Mouse (Mus musculus): Measurements from ENCODE around the gene Zbtb42. TPM values are rescaled to one million over a fixed set of nuclear protein-coding genes. Genes with fewer than 3 reads are reported as not detected.
A peak's percentile ranks its signal among the peaks of the same experiment; 100 is the strongest.

The Zbtb42 gene
- 1 to 10 TPM; 3.6 to 4.9 TPM for total RNA-seq (2021)
- long read RNA-seq, experiment 1, partial matches to known transcripts = 0 of 2 reads
- long read RNA-seq, experiment 1, other reads (novel, unspliced or antisense) = 0 of 2 reads
- long read RNA-seq, experiment 2 = 0 reads

DNA sequence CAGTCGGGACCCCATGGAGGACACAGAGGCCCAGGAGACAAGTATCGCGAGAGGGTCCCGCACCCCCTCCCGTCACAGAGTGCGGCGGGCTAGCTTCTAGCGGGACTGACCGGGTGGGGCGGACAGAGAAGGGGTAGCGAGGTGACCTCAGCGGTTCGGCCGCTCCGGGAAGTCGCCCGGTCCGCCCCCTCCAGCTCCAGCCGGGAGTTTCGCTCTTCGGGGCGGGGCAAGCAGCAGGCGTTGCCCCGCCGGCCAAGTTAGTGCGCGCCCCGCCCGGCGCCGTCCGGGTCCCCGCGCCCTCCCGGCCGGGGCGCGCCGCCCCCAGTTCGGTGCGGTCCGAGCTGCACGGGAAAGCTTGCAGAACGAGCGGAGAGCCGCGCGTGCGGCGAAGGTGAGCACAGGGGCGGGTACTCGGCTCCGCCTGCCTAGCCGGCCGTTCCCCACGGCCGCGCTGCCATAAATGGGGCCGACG is at the start of gene Zbtb42:
Gene Zbtb42 (plus strand): TSS at position 274 of the 472 bp plus-strand sequence.
- peak; percentile 78 to 86 for DNase-seq

DNA sequence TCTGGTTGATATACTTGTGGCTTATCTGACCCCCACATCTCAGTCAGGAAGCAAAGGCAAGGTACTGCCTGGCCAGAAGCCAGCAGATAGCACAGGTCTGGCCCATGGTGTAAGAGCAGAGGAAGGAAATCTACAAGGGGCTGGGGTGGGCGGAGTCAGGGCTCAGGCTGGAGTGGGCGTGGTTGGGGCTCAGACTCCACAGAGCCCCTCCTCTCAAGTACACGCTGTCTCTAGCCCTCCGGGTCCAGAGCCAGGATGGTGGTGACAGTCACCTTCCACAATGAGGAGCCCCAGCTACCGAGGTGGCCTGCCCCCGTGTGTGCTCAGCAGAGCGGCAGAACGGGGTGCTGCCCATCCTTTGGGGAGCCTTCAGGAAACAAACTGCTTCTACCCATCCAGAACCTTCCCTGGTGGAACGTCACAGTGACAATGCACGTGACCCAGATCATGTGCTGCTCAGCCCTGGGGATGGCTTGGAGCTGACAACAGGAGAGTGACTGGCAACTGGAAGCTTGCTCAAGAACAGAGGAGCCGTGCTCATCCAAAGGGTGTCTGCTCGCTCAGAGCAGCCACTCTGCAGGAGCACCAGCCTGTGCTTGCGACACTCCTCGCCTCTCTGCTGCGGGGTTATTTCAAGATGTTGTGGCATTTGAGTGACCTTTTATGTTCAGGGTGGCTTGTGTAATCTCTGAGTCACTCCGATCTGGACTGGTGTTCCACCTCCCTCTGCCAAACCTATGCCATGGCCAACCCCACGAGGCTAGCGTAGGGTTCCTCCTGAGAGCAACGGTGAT is 49.5 kb upstream of the Zbtb42 start:
- DNase-seq = peak; percentile 77 to 83

DNA sequence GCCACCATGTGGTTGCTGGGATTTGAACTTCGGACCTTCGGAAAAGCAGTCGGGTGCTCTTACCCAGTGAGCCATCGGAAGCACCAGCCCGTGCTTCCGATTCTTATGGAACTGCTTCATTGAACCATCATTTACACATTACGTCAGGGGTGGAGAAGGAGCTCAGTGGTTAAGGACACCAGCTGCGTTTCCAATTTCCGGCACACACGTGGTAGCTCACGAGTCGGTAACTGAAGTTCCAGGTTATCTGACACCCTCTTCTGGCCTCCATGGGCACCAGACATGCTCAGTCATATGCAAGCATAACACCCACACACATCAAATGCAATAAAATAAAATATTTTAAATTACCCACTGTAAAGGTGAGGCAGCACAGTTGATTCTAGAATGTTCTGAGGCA is 48.6 kb upstream of the Zbtb42 start:
- DNase-seq = no peak

DNA sequence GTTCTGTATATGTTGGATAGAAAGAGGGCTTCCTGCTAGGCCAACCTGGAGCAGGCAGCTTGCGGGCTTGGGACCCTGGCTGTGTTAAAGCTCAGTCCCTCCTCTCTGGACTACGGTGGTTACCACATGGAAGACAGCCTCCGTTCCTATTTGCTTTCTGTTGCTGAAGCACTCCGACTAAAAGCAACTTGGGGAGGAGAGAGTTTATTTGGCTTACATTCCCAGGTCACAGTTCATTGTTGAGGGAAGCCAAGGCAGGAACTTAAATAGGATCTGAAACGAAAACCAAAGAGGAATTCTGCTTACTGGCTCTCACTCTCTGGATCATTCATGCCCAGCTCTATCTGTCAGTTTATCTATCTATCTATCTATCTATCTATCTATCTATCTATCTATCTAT is 47.8 kb upstream of the Zbtb42 start:
- no peak for DNase-seq

DNA sequence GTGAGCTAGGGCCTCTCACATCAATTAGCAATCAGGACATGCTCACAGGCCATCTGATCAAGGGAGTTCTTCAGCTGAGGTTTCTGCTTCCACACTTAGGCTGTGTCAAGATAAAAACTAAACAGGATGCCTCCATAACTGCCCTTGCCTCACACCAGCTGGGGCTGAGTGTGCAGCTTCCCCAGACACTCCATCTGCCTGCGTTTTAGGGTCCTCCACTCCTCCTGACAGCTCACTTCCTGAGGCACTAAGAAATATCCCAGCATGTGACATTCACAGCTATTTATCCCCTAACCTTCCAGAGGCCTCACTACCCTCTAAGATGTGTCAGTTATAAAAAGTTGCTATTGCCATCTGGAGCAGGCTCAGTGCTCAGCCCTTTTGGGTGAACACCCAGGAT is 47.2 kb upstream of the Zbtb42 start:
- no peak for DNase-seq

DNA sequence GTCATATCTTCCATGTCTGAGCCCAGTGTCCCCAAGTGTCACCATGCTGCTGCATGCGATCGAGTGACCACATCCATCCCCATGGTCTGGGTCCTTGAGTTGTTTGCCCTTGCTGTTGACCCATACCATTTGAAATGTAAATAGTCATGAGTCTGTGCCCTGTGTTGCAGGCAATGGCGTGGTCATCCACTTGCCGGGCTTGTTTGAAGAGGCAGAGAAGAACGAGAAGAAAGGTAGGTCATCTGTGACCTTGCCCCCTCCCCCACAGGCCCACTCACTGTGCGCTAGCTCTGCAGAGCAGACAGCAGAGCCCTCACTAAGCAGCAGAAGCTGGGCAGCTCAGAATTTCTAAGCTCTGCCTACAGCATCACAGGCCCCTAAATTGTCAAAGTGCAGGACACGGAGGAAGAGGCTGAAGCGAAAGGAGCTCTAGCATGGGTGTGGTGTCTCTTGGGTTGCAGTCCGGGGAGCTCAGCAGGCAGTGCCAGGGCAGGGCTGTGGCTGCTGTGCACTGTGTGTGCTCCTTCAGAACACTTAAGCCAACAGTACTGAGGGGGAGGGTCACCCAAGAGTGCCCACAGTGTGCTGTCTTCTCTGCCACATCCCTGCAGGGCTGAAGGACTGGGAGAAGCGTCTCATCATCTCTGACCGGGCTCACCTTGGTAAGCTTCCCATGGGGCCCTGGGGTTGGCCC is 46.4 kb upstream of the Zbtb42 start:
- no peak for DNase-seq

DNA sequence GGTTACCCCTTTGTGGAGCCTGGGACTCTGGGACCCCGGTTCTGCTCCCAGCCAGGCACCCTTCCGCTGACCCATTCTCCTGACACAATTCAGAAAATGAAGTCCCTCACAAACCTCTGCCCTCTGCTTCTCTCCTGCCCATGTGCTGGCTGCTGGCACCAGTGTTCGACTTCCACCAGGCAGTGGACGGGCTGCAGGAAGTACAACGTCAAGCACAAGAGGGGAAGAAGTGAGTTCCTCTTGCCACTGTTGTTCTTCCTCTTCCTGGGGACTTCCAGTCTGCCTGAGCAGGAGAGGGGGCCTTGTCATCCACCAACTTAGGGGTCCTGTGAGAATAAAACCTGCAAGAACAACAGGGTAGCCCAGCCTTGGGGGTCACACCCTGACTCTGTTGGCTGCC is 45.7 kb upstream of the Zbtb42 start:
- DNase-seq = peak in 1 of 2 experiments; percentile 64

DNA sequence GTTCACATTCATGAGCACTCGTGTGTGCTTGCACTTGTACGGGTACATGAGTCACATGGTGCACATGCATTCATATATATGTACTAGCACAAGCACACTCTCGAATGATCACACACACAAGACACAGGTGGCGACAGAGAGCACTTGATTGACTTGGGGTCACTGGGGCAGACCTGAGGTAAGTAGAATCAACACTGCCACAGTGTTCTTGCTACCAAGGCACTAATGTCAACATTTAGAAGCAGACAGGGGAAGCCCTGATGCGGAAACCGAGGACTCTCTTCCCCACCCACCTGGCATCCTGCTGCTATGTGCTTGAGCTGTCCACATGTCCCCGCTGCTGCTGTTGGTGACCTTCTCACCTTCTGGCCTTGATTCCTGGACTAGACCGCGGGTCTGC is 44.9 kb upstream of the Zbtb42 start:
- no peak for DNase-seq

DNA sequence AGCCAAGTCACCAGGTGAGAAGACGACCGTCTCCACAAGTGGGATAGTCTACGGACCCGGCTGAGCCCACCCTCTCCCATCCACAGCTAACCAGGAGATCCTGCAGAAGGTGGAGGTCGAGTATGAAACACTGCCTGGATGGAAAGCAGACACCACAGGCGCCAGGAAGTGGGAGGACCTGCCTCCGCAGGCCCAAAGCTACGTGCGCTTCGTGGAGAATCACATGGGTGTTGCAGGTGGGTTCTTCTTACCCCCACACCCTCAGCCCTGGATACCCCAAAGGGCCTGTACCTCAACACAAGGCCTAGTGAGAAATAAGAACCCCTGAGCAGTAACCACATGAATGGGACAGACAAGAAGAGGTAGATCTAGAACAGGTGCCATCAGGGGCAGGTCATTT is 39.1 kb upstream of the Zbtb42 start:
- DNase-seq = no peak

DNA sequence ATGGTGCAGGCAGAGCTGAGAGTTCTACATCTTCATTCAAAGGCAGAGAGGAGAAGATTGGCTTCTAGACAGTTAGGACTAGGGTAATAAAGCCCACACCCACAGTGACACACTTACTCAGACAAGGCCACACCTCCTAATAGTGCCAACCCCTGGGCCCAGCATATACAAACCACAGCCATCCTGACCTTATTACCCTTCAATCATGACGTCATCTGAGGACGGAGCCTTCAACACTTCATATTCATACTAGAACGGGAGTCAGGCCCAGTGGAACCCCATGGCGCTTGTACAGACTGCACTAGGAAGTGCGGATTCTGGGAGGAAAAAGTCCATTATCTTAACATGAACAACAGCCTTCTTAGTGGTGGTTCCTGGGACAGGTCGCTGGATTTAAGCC is 35.5 kb upstream of the Zbtb42 start:
- DNase-seq = no peak

DNA sequence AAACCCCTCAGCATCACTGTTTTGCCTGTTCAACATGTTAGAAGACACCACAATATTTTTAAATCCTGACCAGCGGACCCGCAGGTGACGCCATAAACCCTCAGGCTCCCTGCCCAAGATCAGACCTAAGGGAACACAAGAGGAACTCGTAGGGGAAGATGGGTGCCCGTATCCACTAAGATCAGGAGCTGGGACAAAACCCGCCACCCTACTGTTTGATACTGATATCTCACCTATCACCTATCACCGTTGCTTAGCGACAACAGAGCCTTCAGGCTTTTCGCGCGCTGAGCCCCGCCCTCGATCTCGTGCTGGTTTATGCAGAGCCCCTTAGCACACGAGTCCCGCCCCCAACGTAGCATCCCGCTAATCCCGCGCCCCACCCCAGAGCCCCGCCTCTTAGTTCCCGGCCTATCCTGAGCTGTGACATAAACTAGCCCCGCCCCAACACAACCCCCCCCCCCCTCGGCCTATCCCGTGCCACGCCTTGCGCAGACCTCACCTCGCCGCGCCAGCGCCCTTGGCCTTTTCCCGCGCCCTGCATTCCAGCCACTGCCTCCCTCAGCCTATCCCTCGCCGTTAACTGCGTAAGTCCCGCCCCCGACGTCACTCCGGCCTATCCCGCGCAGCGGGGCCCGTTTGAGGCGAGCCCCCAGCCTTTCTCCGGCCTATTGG is 34.3 kb upstream of the Zbtb42 start, which contains the start of gene Siva1:
Gene Siva1 (plus strand): TSS at position 500 of the 675 bp plus-strand sequence.
- DNase-seq = peak; percentile 99 to 100

DNA sequence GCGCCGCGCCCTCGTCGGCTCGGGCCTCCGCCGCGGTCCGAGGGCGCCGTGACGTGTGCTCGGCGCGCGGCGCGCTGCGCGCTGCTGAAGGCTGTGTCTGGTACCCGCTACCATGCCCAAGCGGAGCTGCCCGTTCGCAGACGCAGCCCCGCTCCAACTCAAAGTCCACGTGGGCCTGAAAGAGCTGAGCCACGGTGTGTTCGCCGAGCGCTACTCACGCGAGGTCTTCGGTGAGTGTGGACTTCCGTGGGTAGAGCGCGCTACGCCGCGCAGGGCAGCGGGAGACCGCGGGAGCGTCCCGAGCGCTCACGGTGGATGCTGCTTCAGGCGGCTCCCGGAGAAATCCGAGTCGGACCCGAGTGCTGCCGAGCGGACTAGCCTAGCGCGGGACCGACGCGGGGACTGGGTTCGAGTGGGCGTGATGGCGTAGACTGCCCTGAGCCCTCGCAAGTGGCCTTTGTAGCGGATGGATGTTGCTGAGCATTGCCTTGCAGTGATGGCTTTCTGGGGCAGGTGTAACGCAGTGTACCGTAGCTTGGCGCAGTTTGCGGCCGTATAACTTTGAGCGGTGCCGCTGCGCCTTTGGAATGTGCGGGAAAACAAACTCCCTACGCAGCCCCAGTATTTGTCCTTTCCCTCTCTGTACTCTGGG is 33.6 kb upstream of the Zbtb42 start:
- DNase-seq = peak in 1 of 2 experiments; percentile 30

DNA sequence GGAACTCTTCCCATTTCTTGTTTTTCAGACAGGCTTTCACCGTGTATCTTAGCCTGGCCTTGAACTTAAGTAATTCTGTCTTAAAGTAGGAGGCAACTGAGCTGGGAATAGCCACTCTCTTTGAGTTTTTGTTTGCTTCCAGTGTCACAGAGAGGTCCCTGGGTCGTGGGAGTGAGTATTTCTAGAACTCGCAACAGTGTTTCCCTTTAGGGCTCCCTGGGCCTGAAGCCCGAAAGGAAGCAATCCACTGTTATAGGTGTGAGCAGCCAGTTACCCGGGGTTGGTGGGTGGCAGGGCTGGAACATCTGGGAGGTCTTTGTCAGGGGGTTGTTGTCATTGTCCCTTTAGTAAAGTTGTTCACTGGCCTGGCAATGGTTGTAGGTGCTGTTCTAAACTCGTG is 32.5 kb upstream of the Zbtb42 start:
- no peak for DNase-seq

DNA sequence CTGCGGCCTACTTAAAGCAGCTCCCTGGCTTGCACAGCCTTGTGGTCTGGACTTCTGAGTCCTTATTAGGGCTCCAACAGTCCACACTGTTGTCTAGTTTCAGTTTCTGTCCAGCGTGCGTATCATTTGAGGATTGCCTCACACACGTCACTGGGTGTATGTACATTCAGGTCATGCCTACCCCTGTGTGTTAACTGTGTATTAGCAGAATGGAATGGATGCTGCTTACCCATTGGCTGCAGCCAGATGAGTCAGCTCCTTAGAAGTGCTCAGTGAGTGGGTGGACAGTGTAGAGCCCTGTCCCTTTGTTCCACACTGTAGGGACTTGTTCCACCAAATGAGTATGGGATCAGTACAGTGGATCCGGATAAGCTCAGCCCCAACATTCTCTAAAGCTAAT is 30.5 kb upstream of the Zbtb42 start:
- DNase-seq = no peak

DNA sequence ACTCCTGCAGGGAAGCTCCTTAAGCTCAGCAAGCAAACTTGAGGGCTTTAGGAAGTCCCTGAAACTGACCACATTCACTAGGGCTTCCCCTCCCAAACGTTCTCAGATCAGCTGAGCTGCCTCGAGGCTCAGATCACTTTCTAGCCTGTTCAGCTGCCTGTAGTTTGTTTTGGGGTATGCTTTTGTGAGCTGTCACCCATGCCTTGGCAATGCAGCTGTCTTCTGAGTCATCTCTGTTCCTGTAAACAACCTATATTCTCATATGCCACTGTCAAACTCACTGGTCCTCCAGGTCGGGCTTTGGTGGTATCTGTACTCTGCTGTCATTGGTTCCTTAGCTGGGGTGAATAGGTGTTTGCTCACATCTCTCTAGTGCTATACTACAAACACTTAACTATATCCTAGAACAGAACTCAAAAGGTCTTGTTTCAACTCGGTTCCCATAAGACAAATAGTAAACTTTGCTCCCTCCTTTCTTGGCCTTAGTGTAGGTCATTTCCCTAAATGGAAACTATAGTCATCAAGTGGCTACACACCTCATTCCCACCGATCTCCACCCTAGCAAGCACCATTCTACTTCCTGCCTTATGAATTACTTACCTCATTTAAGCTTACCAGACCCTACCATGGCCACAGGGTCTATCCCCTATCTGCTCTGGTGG is 26.7 kb upstream of the Zbtb42 start:
- DNase-seq = no peak

DNA sequence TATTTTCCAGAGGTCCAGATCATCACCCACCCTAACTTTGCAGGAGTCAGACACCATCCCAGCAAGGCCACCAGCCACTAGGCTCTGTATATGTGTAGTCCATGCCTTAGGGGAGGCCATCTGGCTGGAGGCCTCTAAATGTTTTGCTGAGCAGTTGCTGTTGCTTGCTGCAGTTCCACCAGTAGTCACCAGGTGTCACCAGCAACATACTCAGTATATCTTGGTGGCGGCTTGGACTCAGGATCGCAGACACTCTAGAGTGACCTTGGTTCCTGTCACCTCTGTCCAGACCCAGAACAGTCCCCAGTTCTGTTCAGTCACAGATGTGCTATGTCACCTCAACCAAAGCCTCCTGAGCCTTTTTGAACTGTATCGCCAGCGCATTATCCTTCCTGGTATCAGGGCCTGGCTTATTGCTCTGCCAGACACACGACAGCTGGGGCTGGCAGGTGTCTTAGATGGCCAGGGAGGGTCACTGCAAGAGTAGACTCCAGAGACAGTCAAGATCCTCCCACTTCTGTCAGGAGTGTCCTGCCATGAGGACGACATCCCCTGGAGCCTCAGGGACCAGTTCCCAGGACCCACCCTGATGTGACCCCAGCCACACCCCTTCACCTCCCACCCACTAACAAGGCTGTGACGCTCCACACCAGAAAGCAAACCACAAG is 25.3 kb upstream of the Zbtb42 start:
- DNase-seq = peak; percentile 88 to 95

DNA sequence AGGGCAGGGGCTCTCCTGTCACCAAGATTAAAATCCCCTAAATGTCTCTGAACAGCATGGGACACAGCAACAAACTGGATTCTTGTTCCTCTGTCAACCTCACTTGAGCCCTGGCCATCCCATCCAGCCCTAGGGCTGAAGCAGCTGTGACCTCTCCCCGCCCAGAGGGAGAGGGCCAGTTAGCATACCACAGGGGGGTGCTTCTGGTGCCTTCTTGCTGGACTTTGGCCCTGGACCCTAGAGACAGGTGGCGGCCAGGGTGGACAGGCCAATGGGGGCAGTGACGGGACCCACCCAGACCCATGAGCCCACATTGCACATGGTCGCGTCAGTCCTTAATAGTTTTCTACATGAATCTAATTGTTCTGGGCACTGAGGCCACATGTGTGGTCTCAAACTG is 24.6 kb upstream of the Zbtb42 start:
- DNase-seq = no peak

DNA sequence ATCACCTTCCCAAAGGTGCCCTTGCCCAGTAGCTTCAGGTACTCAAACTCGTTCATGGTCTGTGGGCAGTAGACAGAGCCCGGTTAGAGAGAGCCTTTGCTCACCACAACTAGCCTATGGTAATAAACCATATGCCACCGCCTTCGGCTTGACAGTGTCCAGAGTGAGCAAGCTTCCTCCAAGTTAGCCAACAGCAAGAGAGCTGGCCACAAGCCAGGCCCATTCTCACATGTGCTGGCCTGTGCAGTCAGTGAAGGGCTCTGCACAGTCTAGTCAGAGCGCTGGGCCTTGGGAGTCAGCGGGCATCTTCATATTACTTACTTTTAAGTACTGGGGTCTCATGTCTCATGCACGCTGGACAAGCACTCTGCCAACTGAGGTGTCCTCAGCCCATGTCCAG is 20.0 kb upstream of the Zbtb42 start:
- peak; percentile 41 to 58 for DNase-seq

DNA sequence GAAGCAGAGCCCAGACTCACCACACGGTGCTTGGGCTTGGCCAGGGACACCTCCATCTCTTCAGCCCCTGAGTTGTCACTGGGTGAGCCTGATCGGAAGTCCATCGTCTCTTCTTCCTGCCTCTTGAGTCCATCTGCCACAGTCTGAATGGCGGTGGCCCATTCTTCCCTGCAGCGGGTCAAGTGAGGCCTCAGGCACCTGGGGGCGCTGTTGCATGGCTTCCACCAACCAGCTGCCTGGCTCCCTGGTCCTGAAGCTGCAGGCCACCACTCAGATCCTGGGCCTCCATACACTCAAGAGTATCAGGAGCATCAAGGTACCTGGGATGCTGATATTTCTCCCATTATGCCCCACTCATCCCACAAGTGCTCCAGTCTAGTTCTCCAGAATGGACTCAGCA is 19.5 kb upstream of the Zbtb42 start:
- DNase-seq = peak; percentile 64 to 84

DNA sequence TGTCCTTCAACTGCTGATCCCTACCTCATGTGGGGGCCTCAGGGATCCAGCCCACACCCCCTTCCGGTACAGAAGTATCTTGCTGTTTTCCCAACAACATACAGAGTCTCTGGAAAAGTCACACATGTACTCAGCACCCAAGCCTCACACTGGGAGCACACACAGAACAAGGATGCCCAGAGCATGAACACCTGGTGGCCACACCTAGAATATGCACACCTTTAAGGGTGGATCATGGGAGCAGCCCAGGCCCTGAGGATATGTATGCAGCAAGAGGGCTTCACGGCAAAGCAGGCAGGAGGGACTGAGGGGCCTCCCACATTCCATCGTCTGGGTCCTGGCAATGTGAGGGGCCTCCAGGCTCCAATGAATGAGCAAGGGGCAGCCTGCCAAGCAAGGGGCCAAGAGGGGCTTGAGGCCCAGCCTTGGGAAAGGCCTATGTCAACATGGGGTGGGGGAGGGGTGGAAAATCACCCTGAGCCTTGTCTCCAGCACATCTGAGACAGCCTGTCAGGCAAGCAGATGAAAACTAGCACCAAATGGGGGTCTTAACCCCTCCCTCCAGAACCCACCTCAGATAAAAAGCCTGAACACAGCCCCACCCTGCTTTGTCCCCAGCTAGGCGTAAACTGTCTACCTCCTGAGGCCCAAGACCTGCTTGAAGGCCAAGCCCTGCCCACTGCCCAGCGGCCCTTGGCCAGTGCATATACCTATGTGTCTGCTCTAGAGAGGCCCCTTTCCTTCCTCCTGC is 17.9 kb upstream of the Zbtb42 start:
- DNase-seq = no peak

DNA sequence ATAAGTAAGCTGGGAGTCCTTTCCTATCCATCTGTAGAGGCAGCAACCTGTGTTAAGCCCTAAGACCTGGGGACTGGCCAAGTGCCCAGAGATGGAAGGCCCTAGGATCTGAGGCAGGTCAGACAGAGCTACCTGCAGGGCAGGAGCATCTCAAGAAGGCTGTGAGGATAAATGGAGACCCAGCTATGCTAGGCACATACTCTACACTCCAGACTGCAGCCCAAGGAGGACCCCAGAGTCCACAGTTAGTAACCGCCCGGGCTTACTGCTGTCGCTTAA is 17.4 kb upstream of the Zbtb42 start:
- DNase-seq = no peak
